Mouse (Mus musculus) cerebellum, postnatal 4 days (tissue): ENCODE measurements around the gene Zic4.

Source experiments
- DNase-seq, 2 experiments: peaks; one replicate each; pipeline ENCODE4 v3.0.0; 2022; ENCODE audit warnings: low spot score in 2 of 2, mixed read lengths in 1 of 2

The Zic4 gene

GRCm38 (mm10) chr9:91361856-91362601 lies at the start of gene Zic4:
Zic4 (plus strand) TSS chr9:91362413.
- DNase-seq: peak in 1 of 2 experiments; percentile 41

GRCm38 (mm10) chr9:91347591-91347990 lies 14.6 kb upstream of the Zic4 start:
- DNase-seq: no peak

GRCm38 (mm10) chr9:91348746-91349145 lies 13.5 kb upstream of the Zic4 start:
- DNase-seq: no peak

GRCm38 (mm10) chr9:91350211-91350791 lies 11.9 kb upstream of the Zic4 start:
- DNase-seq: peak in 1 of 2 experiments; percentile 28

- peak; percentile 41 to 82 for DNase-seq
Observed at GRCm38 (mm10) chr9:91350861-91351291, 11.3 kb upstream of the Zic4 start.

GRCm38 (mm10) chr9:91351361-91351760 lies 10.9 kb upstream of the Zic4 start:
- DNase-seq: no peak

GRCm38 (mm10) chr9:91351961-91352411 lies 10.2 kb upstream of the Zic4 start:
- DNase-seq: peak in 1 of 2 experiments; percentile 32

- peak in 1 of 2 experiments; percentile 59 for DNase-seq
Observed at GRCm38 (mm10) chr9:91352786-91353185, 9.4 kb upstream of the Zic4 start.

- DNase-seq: peak in 1 of 2 experiments; percentile 69
Observed at GRCm38 (mm10) chr9:91353551-91354433, 8.4 kb upstream of the Zic4 start.

GRCm38 (mm10) chr9:91354434-91355269 lies 7.6 kb upstream of the Zic4 start:
- DNase-seq: peak in 1 of 2 experiments; percentile 39

GRCm38 (mm10) chr9:91355270-91355589 lies 7.0 kb upstream of the Zic4 start:
- DNase-seq: no peak

- DNase-seq: peak; percentile 72 to 91
Observed at GRCm38 (mm10) chr9:91355629-91356352, 6.4 kb upstream of the Zic4 start.

- no peak for DNase-seq
Observed at GRCm38 (mm10) chr9:91356353-91356740, 5.9 kb upstream of the Zic4 start.

- no peak for DNase-seq
Observed at GRCm38 (mm10) chr9:91357321-91357720, 4.9 kb upstream of the Zic4 start.

- no peak for DNase-seq
Observed at GRCm38 (mm10) chr9:91358851-91359687, 3.1 kb upstream of the Zic4 start.

GRCm38 (mm10) chr9:91360151-91361032 lies 1.8 kb upstream of the Zic4 start:
- no peak for DNase-seq

GRCm38 (mm10) chr9:91361033-91361855 lies 969 bp upstream of the Zic4 start:
- DNase-seq: peak in 1 of 2 experiments; percentile 35
